ENCODE assay signal across 11 mouse cellular contexts in genomic region chr2:21919091-21919490, GRCm38 (mm10).
DNase-seq lines count a peak whose midpoint lies in the region; ATAC-seq and TF ChIP-seq lines count a peak whose summit lies in the region.
"Had no signal": no experiment of that assay in that cellular context is flagged by ENCODE, and none has a peak within 500 bp of the region (broad histone marks: within the 10 kb centered on the region; RNA-seq: fewer than 3 reads in every experiment).

No protein-coding gene starts in this region.

- intact Hi-C loops in heart, postnatal 14 days (cut with DNase I) = no loop called here
- intact Hi-C loops in heart, adult 2 months (cut with DNase I) = no loop called here

- H3K9me3 ChIP-seq in limb, embryonic 12.5 days = no peaks in the 10 kb centered on the region
- no peaks in the 10 kb centered on the region for H3K9me3 ChIP-seq in limb, embryonic 10.5 days (replicated peaks)
- no peaks in the 10 kb centered on the region for H3K9me3 ChIP-seq in hindbrain, embryonic 15.5 days
- H3K9me3 ChIP-seq: heart, embryonic 15.5 days had no signal

- H3K36me3 ChIP-seq in limb, embryonic 12.5 days = no peaks in the 10 kb centered on the region
- H3K36me3 ChIP-seq in limb, embryonic 10.5 days = no peaks in the 10 kb centered on the region
- no peaks in the 10 kb centered on the region for H3K36me3 ChIP-seq in hindbrain, embryonic 15.5 days
- no peaks in the 10 kb centered on the region for H3K36me3 ChIP-seq in heart, adult 2 months (ENCODE audit: control insufficient read depth, insufficient read depth, low read length)
- H3K36me3 ChIP-seq: heart, embryonic 15.5 days had no signal

- TF ChIP-seq POLR2A in cortical plate, adult 2 months (IDR thresholded peaks at IDR 0.05; ENCODE audit: extremely low read depth, insufficient read depth, low read length) = no peak
- TF ChIP-seq POLR2A in heart, adult 2 months (IDR thresholded peaks at IDR 0.05; ENCODE audit: insufficient read depth, low read depth, low read length) = no peak

- peaks cover 8% of the 10 kb centered on the region for H3K4me1 ChIP-seq in limb, embryonic 12.5 days (replicated peaks)
- H3K4me1 ChIP-seq in limb, embryonic 10.5 days = peaks cover 8% of the 10 kb centered on the region
- H3K4me1 ChIP-seq in cortical plate, adult 2 months (ENCODE audit: control insufficient read depth, insufficient read depth, low read length) = peaks cover 2% of the 10 kb centered on the region; the same call in 1 of the 2 replicates
- peaks cover 21% of the 10 kb centered on the region for H3K4me1 ChIP-seq in hindbrain, embryonic 15.5 days (replicated peaks)
- no peaks in the 10 kb centered on the region for H3K4me1 ChIP-seq in heart, adult 2 months (ENCODE audit: control insufficient read depth, insufficient read depth, low read length)

- no peak for DNase-seq in limb, embryonic 10.5 days (ENCODE audit: low spot score)
- peak; percentile 78 for DNase-seq in retina, embryonic 14.5 days (ENCODE audit: low spot score)
- no peak for DNase-seq in heart, postnatal 14 days
- DNase-seq in heart, adult 2 months = no peak
- no peak for DNase-seq in adrenal gland, postnatal 25 days
- DNase-seq: thymus, postnatal 25 days had no signal

- H3K27me3 ChIP-seq in limb, embryonic 12.5 days = no peaks in the 10 kb centered on the region
- no peaks in the 10 kb centered on the region for H3K27me3 ChIP-seq in limb, embryonic 10.5 days (ENCODE audit: low read depth, poor library complexity, severe bottlenecking)
- H3K27me3 ChIP-seq in hindbrain, embryonic 15.5 days = no peaks in the 10 kb centered on the region
- no peaks in the 10 kb centered on the region for H3K27me3 ChIP-seq in heart, adult 2 months (ENCODE audit: control insufficient read depth, insufficient read depth, low read length)
- H3K27me3 ChIP-seq: CH12.LX; heart, embryonic 15.5 days had no signal

- H3K79me2 ChIP-seq in heart, adult 2 months (replicated peaks; ENCODE audit: control insufficient read depth, insufficient read depth, low read length) = no peaks in the 10 kb centered on the region

- H3K4me3 ChIP-seq in limb, embryonic 12.5 days (replicated peaks) = no peak overlapping the region
- H3K4me3 ChIP-seq in limb, embryonic 10.5 days = no peak overlapping the region
- H3K4me3 ChIP-seq in cortical plate, adult 2 months (ENCODE audit: insufficient read depth, low read length) = no peak overlapping the region
- no peak overlapping the region for H3K4me3 ChIP-seq in hindbrain, embryonic 15.5 days
- no peak overlapping the region for H3K4me3 ChIP-seq in heart, adult 2 months
- H3K4me3 ChIP-seq: heart, embryonic 15.5 days had no signal

- no peak for ATAC-seq in limb, embryonic 12.5 days (ENCODE audit: insufficient number of reproducible peaks, insufficient read depth, low FRiP score, low TSS enrichment, low read depth)
- ATAC-seq in hindbrain, embryonic 15.5 days (ENCODE audit: low FRiP score, low read depth) = no peak

- H3K9ac ChIP-seq in limb, embryonic 12.5 days (replicated peaks) = no peak overlapping the region
- no peak overlapping the region; the same call in 1 of the 2 replicates for H3K9ac ChIP-seq in hindbrain, embryonic 15.5 days
- H3K9ac ChIP-seq in heart, adult 2 months (ENCODE audit: low read depth, low read length) = no peak overlapping the region
- H3K9ac ChIP-seq: heart, embryonic 15.5 days had no signal

- 81% methylated on average over 2 of the region's 2 CpGs for WGBS in limb, embryonic 12.5 days
- 85% methylated on average over 2 of the region's 2 CpGs for WGBS in limb, embryonic 10.5 days
- 16% methylated on average over 2 of the region's 2 CpGs for WGBS in hindbrain, embryonic 15.5 days
- WGBS in heart, adult 2 months = 74% methylated on average over 2 of the region's 2 CpGs

- no peak overlapping the region for H3K4me2 ChIP-seq in limb, embryonic 12.5 days
- peak overlapping the region; percentile 72 for H3K4me2 ChIP-seq in hindbrain, embryonic 15.5 days

- peak overlapping the region; percentile 81 for H3K27ac ChIP-seq in limb, embryonic 12.5 days
- no peak overlapping the region for H3K27ac ChIP-seq in limb, embryonic 10.5 days
- H3K27ac ChIP-seq in cortical plate, adult 2 months (ENCODE audit: insufficient read depth, low read length) = peak overlapping the region; percentile 86
- H3K27ac ChIP-seq in hindbrain, embryonic 15.5 days (replicated peaks) = peak overlapping the region; percentile 99
- no peak overlapping the region for H3K27ac ChIP-seq in heart, adult 2 months
- H3K27ac ChIP-seq: heart, embryonic 15.5 days had no signal

- no peak for TF ChIP-seq CTCF in cortical plate, adult 2 months (IDR thresholded peaks at IDR 0.05; ENCODE audit: extremely low read depth, insufficient read depth, low read length)
- TF ChIP-seq CTCF in heart, adult 2 months (IDR thresholded peaks at IDR 0.05) = no peak

- no peak for TF ChIP-seq EP300 in heart, adult 2 months (IDR thresholded peaks at IDR 0.05; ENCODE audit: insufficient read depth, low read depth, low read length)

Comparison
In these comparisons a context has a peak if more than half of its experiments do, and no peak if none do; other contexts are left out.
1. H3K27ac ChIP-seq: peak in limb, embryonic 12.5 days (single experiment), cortical plate, adult 2 months (single experiment) and hindbrain, embryonic 15.5 days (single experiment); none in limb, embryonic 10.5 days (single experiment) and heart, adult 2 months (single experiment).